Mouse (Mus musculus) fibroblast of lung, adult 2 months (primary cell): ENCODE measurements around the gene Il13ra2.
A peak's percentile ranks its signal among the peaks of the same experiment; 100 is the strongest.
"Not testable (repeated sequence)": the region's sequence is repeated elsewhere in the genome, so short reads cannot be mapped to it uniquely, and the experiment has no call there.

Experiments used
- DNase-seq: peaks from one replicate; pipeline ENCODE4 v3.0.0-alpha.2; 2011; ENCODE audit warnings: low read depth

The Il13ra2 gene

GRCm38 (mm10) chrX:147429129-147429528 lies at the start of gene Il13ra2:
Gene Il13ra2 (minus strand): TSS chrX:147429192.
- DNase-seq: no peak

GRCm38 (mm10) chrX:147453610-147454009 lies 24.6 kb upstream of the Il13ra2 start, which contains the start of gene Vmn1r239-ps:
Gene Vmn1r239-ps (minus strand): TSS chrX:147453710.
- DNase-seq: not testable (repeated sequence)

GRCm38 (mm10) chrX:147443386-147443785 lies 14.4 kb upstream of the Il13ra2 start:
- DNase-seq: no peak

GRCm38 (mm10) chrX:147435400-147435799 lies 6.4 kb upstream of the Il13ra2 start:
- DNase-seq: peak; percentile 31

GRCm38 (mm10) chrX:147429753-147430152 lies 761 bp upstream of the Il13ra2 start:
- DNase-seq: peak; percentile 45

- DNase-seq: no peak
These were observed 35.5 kb downstream of the Il13ra2 start for GRCm38 (mm10) chrX:147393446-147393845.

GRCm38 (mm10) chrX:147349167-147349566 lies 79.8 kb downstream of the Il13ra2 start:
- peak; percentile 12 for DNase-seq
